Mouse (Mus musculus) intestine, embryonic 15.5 days (tissue): ENCODE measurements around the gene Fam166a. TPM values are rescaled to one million over a fixed set of nuclear protein-coding genes. Genes with fewer than 3 reads are reported as not detected.

Experiments
- ATAC-seq: fragments of 200-750 bp; cut with Nextera tagmentation; 2 replicates; pipeline ENCODE4 v1.8.0; 2017; ENCODE audit warnings: moderate TSS enrichment, moderate library complexity
- H3K27ac ChIP-seq: fragments of 300-500 bp; sonication (generic); 2 replicates; pipeline ENCODE4 v1.5.1; 2015; ENCODE audit warnings: mild to moderate bottlenecking, inconsistent platforms
- H3K27me3 ChIP-seq: fragments of 300-500 bp; sonication (generic); replicated peaks from 2 replicates; pipeline ENCODE4 v1.6.1; 2015; ENCODE audit warnings: inconsistent platforms
- H3K36me3 ChIP-seq: fragments of 300-500 bp; sonication (generic); 2 replicates; pipeline ENCODE4 v1.6.1; 2015; ENCODE audit warnings: inconsistent platforms
- H3K4me1 ChIP-seq: fragments of 300-500 bp; sonication (generic); replicated peaks from 2 replicates; pipeline ENCODE4 v1.6.1; 2015; ENCODE audit warnings: inconsistent platforms
- H3K4me2 ChIP-seq: fragments of 300-500 bp; sonication (generic); replicated peaks from 2 replicates; pipeline ENCODE4 v1.6.1; 2015; ENCODE audit warnings: mild to moderate bottlenecking, inconsistent platforms
- H3K4me3 ChIP-seq: fragments of 300-500 bp; sonication (generic); replicated peaks from 2 replicates; pipeline ENCODE4 v1.5.1; 2015; ENCODE audit warnings: inconsistent platforms
- H3K9ac ChIP-seq: fragments of 300-500 bp; sonication (generic); 2 replicates; pipeline ENCODE4 v1.6.1; 2015; ENCODE audit warnings: inconsistent platforms
- H3K9me3 ChIP-seq: fragments of 300-500 bp; sonication (generic); 2 replicates; pipeline ENCODE4 v1.6.1; 2016; ENCODE audit warnings: inconsistent platforms
- WGBS: fragments of 180-500 bp; shearing (Covaris S2); methylation state at CpG from one replicate; pipeline ENCODE4 v1.1.7; 2015; 5-methylcytosine and 5-hydroxymethylcytosine counted together
- polyA plus RNA-seq: library from polyadenylated mRNA; unstranded; fragments of >200 nt; fragmentation: Nextera tagmentation; extraction: Ambion mirVana; gene quantifications from 2 replicates; pipeline ENCODE4 v1.2.1, GENCODE M21; 2015

Gene Fam166a
- polyA plus RNA-seq, 1 experiment from 2014 or later: not detected

DNA sequence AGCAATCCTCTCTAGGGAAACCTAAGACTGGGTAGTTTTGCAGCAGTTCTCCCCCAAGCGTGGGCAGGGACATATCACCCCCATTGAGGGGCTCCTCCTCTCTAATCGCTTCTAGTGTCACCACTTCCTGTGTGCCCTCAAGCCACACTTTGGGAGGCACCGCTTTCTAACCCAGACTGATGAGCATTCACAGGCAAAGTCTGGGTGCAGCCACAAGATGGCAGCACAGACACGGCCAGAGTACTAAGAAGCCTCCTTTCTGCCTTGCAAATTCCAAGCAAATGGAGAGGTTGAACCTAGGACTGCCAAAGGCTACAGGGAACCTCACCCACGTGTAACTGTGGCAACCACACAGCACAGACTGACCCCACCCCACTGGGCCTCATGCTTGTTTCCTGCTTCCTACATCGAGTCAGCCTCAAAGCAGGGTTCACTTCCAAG is 25.2 kb upstream of the Fam166a start:
- Histone ChIP-seq H3K9ac (no peak overlapping the region), H3K9me3 (no peaks in the 10 kb centered on the region), H3K27ac (peak overlapping the region; percentile 87; the same call in 1 of the 2 replicates), H3K4me2 (peak overlapping the region; percentile 65), H3K4me3 (no peak overlapping the region; the same call in 1 of the 2 replicates), H3K27me3 (0 out of 2 replicates have a peak, but pooled peaks cover 4% of the 10 kb centered on the region), H3K4me1 (peaks cover 30% of the 10 kb centered on the region), H3K36me3 (no peaks in the 10 kb centered on the region)
- peak; percentile 80 for ATAC-seq
- WGBS: 0% methylated on average over 6 of the region's 6 CpGs

DNA sequence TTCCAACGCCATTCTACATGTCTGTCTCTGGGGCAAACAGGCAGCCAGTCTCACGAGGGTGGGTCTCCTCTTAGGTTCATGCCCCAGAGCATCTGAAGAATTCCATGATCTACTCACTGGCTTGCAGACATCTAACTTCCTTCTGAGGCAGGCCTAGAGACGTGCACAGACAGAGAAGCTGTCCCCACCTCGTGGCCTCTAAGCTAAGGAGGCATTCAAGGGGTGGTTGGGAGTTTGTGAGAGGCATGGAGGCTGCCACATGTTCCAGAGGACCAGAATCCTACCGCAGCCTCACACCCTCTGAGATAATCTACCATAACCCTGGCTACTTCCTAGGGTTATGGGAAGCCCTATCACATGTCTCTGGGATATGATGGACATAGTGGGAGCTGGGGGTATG is 24.5 kb upstream of the Fam166a start:
- H3K27me3 ChIP-seq: 0 out of 2 replicates have a peak, but pooled peaks cover 4% of the 10 kb centered on the region
- no peaks in the 10 kb centered on the region for H3K9me3 ChIP-seq
- WGBS: 68% methylated on average over 5 of the region's 5 CpGs
- no peak overlapping the region for H3K4me3 ChIP-seq
- no peak for ATAC-seq
- no peak overlapping the region for H3K9ac ChIP-seq
- peak overlapping the region; percentile 87; the same call in 1 of the 2 replicates for H3K27ac ChIP-seq
- H3K4me1 ChIP-seq: peaks cover 30% of the 10 kb centered on the region
- no peaks in the 10 kb centered on the region for H3K36me3 ChIP-seq
- H3K4me2 ChIP-seq: peak overlapping the region; percentile 65

- Histone ChIP-seq H3K4me1 (peaks cover 30% of the 10 kb centered on the region), H3K4me2 (peak overlapping the region; percentile 65), H3K9me3 (no peaks in the 10 kb centered on the region), H3K27me3 (0 out of 2 replicates have a peak, but pooled peaks cover 4% of the 10 kb centered on the region), H3K4me3 (peak overlapping the region; percentile 40; the same call in 1 of the 2 replicates), H3K27ac (peak overlapping the region; percentile 87; the same call in 1 of the 2 replicates), H3K9ac (peak overlapping the region; percentile 51; the same call in 1 of the 2 replicates), H3K36me3 (peaks cover under 1% of the 10 kb centered on the region; the same call in 1 of the 2 replicates)
- no peak for ATAC-seq
- WGBS: 81% methylated on average over 17 of the region's 17 CpGs
Measured at GRCm38 (mm10) chr2:25194486-25195171, 23.9 kb upstream of the Fam166a start.

DNA sequence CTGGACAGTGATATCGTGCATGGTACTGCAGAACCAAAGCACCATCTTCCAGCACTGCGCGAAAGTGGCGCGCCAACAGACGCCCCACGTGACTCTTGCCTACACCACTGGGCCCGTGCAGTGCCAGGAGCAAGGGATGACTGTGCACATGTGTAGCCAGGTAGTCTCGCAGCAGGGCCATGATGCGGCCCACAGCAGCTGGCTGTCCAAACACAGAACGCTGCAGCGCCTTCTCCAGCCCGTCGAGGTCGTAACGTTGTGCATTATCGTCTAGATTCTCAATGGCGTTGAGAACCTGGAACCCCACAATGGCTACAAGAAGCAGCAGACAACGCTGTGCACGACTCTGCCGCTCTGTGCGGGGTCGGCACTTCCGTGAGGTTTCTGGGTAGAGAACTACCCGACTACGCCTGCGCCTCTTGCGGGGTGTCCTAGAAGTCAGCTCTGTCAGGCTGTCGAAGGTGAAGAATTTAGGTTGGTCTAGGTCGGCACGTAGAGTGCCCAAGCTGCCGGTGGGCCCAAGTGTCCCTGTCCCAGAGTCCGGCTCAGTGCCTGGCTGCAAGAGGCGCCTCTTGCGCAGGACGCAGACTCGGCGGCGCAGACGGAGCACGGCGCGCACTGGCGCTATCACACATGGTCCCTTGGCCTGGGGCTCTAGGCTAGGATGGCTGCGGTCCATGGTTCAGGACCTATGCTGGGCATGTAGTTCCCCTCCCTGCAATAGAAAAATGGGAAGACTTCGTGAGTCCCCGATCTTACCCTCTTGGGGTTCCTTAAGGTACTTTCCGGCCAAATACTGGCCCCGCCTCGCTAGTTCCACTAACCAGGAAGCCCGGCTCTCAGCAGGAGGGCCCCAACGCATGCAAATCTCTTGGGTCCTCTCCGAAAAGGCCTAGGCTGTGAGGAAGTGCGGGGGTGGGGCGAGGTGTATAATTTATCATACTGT is 23.1 kb upstream of the Fam166a start:
- Histone ChIP-seq H3K27me3 (0 out of 2 replicates have a peak, but pooled peaks cover 4% of the 10 kb centered on the region), H3K27ac (peak overlapping the region; percentile 87), H3K36me3 (peaks cover 9% of the 10 kb centered on the region), H3K9ac (peak overlapping the region; percentile 51), H3K9me3 (no peaks in the 10 kb centered on the region), H3K4me1 (peaks cover 30% of the 10 kb centered on the region), H3K4me2 (peak overlapping the region; percentile 65), H3K4me3 (peak overlapping the region; percentile 40)
- ATAC-seq: peak; percentile 59
- WGBS: 18% methylated on average over 55 of the region's 55 CpGs

GRCm38 (mm10) chr2:25196172-25196954 is 22.2 kb upstream of the Fam166a start, which contains the start of gene Tor4a:
TSS of gene Tor4a (minus strand) at chr2:25196886.
- Histone ChIP-seq H3K4me2 (peak within 1 kb of the TSS; percentile 65), H3K27me3 (0 out of 2 replicates have a peak, but pooled peaks cover 4% of the 10 kb centered on the region)
- 9% methylated on average over 8 of the region's 8 CpGs for WGBS

GRCm38 (mm10) chr2:25197191-25197590 is 21.4 kb upstream of the Fam166a start:
- 0 out of 2 replicates have a peak overlapping the region, but pooled peaks have one; percentile 40 for H3K4me3 ChIP-seq
- 25% methylated on average over 2 of the region's 2 CpGs for WGBS

More at GRCm38 (mm10) chr2:25196172-25196954, 22.2 kb upstream of the Fam166a start, which contains the start of gene Tor4a:
- Histone ChIP-seq H3K4me1 (peaks cover 30% of the 10 kb centered on the region), H3K9me3 (no peaks in the 10 kb centered on the region), H3K4me3 (peak within 1 kb of the TSS; percentile 40), H3K27ac (peak within 1 kb of the TSS; percentile 87), H3K9ac (peak within 1 kb of the TSS; percentile 51), H3K36me3 (peaks cover 18% of the 10 kb centered on the region)
- ATAC-seq: peak; percentile 85

DNA sequence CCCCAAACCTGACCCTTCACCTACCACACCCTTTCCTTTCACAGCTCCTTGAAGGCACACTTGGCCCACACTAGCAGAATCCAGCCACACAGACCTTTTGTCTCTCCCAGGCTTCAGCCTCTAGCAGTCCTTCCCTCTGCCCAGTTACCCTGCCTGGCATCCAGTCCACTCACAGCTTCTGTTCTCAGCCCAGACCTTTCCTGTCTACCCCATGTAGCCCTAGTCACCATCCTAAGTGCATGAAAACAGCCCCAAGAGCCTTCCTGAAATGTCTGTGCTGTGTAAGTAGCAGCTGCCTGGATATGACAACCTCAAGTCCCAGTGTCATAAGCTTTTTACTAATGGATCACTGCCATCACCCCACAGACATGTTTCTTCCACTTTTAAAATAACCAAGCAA is 20.6 kb upstream of the Fam166a start:
- H3K9me3 ChIP-seq: no peaks in the 10 kb centered on the region
- ATAC-seq: no peak
- no peak overlapping the region for H3K4me3 ChIP-seq
- H3K36me3 ChIP-seq: peaks cover 27% of the 10 kb centered on the region
- 0 out of 2 replicates have a peak, but pooled peaks cover 4% of the 10 kb centered on the region for H3K27me3 ChIP-seq
- no peak overlapping the region for H3K4me2 ChIP-seq
- H3K4me1 ChIP-seq: peaks cover 28% of the 10 kb centered on the region
- H3K27ac ChIP-seq: peak overlapping the region; percentile 6; the same call in 1 of the 2 replicates
- H3K9ac ChIP-seq: no peak overlapping the region

More at GRCm38 (mm10) chr2:25197191-25197590, 21.4 kb upstream of the Fam166a start:
- peak overlapping the region; percentile 87 for H3K27ac ChIP-seq
- H3K9me3 ChIP-seq: no peaks in the 10 kb centered on the region
- peaks cover 30% of the 10 kb centered on the region for H3K4me1 ChIP-seq
- H3K27me3 ChIP-seq: 0 out of 2 replicates have a peak, but pooled peaks cover 4% of the 10 kb centered on the region
- H3K4me2 ChIP-seq: peak overlapping the region; percentile 65
- peaks cover 21% of the 10 kb centered on the region for H3K36me3 ChIP-seq
- ATAC-seq: no peak
- no peak overlapping the region; the same call in 1 of the 2 replicates for H3K9ac ChIP-seq

DNA sequence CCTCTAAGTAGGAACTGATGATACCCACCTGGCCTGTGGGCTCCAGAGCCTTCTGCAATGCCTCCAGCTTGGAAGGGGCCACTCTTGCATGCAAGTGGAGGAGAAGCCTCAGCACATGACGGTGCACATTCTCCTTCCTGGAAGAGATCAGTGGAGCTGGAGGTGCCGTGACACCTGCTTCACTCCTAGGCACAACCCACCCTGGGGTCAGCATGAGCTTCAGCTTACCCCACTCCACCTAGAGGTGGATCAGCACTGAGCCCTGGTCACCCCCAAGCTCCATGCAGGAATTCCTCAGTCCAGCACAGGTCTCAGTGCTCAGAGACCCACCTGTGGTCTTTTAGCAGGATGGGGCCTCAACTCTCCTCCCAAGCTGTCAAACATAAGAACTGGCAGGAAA is 17.9 kb upstream of the Fam166a start:
- no peaks in the 10 kb centered on the region for H3K27me3 ChIP-seq
- no peaks in the 10 kb centered on the region for H3K9me3 ChIP-seq
- peaks cover 46% of the 10 kb centered on the region for H3K36me3 ChIP-seq
- H3K4me3 ChIP-seq: no peak overlapping the region
- H3K9ac ChIP-seq: no peak overlapping the region
- 96% methylated on average over 2 of the region's 2 CpGs for WGBS
- H3K4me1 ChIP-seq: peaks cover 5% of the 10 kb centered on the region
- no peak overlapping the region for H3K4me2 ChIP-seq
- ATAC-seq: no peak
- H3K27ac ChIP-seq: no peak overlapping the region

DNA sequence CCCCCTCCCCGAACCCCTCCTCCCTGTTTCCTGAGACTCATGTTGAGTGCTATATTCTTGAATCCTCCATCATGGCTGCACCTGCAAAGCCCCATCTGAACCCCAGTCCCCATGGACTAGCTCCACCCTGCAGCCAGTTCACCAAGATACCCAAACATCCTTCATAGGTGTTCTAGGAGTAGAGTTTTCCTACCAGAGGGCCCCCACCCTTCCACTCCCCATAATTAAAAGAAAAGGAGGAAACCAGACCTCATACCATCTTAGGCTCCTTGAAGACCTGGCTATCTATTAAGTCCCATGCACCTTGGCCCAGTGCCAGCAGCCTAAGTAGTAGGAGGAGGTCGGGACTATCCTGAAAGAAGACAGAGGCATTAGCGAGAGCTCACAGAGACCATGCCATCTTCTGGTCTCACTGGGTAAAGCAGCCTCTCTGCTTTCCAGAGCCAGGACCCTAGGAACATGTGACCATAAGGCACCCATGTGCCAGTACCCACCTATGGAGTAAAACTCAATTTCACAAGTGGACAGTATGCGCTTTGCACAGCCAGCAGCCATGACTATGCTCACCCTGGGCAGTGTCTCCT is 14.8 kb upstream of the Fam166a start:
- 53% methylated on average over 4 of the region's 4 CpGs for WGBS
- 0 out of 2 replicates have a peak, but pooled peaks have one; percentile 30 for ATAC-seq
- Histone ChIP-seq H3K27ac (no peak overlapping the region), H3K27me3 (no peaks in the 10 kb centered on the region), H3K4me2 (no peak overlapping the region), H3K4me3 (no peak overlapping the region), H3K36me3 (peaks cover 64% of the 10 kb centered on the region), H3K4me1 (no peaks in the 10 kb centered on the region; the same call in none of the 2 replicates), H3K9ac (no peak overlapping the region), H3K9me3 (no peaks in the 10 kb centered on the region)

DNA sequence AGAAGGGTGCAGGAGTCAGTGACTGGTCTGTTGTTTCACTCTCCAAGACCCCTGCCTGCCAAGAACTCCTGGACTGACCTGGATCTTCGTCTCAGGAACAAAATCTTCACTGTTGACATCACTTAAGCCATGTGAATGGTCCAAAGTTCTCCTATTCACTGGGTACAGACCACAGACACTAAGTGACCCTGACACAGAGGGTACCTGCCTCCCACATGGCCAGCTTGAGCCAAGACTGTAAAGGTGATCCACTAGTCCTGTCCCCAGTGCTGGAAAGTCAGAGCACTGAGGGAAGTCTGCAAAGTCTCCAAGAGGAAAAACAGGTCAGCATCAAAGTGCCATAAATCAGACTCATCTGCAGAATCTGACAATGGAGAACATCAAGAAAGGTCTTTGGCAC is 11.0 kb upstream of the Fam166a start:
- ATAC-seq: no peak
- Histone ChIP-seq H3K36me3 (peaks cover 40% of the 10 kb centered on the region), H3K9me3 (no peaks in the 10 kb centered on the region), H3K4me2 (no peak overlapping the region), H3K4me1 (peaks cover 9% of the 10 kb centered on the region), H3K27me3 (no peaks in the 10 kb centered on the region), H3K9ac (no peak overlapping the region), H3K27ac (no peak overlapping the region), H3K4me3 (no peak overlapping the region)
- 87% methylated on average over 1 of the region's 1 CpGs for WGBS

DNA sequence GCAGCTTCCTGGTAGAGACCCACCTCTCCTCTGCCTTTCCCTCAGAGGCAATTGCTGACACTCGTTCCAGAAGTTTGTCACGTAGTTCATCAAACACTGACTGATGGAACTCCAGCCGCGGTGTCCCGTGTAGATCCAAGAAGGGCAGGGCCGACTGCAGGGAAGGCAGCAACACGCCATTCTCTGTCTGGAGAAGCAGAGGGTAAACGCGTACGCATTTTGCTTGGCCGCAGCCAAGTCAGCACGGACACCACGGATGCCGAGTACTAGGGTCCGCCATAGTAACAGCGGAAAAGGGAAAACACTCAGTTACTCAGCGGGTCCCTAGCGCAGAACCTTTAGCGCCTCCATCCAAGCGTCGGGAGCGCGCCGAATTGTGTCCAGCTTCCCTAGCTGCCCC is 7.9 kb upstream of the Fam166a start:
- under 1% methylated on average over 24 of the region's 24 CpGs for WGBS
- Histone ChIP-seq H3K4me1 (peaks cover 18% of the 10 kb centered on the region), H3K36me3 (peaks cover 17% of the 10 kb centered on the region), H3K9ac (peak overlapping the region; percentile 91), H3K27ac (peak overlapping the region; percentile 95), H3K4me3 (peak overlapping the region; percentile 92), H3K4me2 (peak overlapping the region; percentile 77), H3K9me3 (no peaks in the 10 kb centered on the region), H3K27me3 (no peaks in the 10 kb centered on the region)
- peak; percentile 46 for ATAC-seq
